Mouse (Mus musculus): ENCODE data around the gene Fuca2.

The Fuca2 gene

DNA sequence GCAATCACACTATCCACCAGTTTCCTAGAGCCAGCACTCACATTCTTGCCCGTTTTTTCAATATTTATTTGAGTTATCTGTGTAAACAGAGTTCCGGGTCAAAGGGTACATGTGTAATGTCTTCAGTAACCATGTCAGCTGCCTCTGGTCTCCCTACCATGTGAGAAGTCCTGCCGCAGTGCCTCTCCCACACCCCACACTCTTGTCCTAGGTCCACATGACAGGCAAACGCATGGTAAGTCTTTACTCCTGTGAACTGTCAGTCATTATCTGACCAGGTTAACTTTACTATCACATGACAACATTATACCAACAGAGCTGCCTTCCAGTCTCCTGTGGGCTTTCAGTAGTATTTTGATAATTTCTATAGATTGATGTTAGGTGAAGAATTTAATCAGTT is 28.8 kb downstream of the Fuca2 start:
- DNase-seq (ENCODE audit: inconsistent age in 2 of 2, low spot score in 1 of 2): no peak

DNA sequence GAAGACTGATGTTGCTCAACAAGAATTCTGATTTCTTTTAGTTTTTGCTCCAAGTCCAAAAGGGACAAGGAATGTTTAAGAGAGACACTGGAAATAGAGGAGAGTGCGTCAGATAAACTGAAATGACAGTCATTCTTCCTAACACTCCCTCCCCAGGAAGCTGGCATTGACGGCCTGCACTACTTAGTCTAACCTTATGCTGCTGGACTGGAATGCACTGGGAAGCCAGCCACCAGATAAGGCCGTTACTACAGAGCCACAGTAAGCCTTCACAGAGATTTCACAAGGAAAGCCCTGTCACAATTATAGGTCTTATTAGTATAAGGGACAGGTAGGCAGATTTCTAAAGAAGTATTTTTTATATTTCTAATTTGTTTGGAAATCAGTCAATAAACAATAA is 35.4 kb downstream of the Fuca2 start:
- DNase-seq (ENCODE audit: inconsistent age in 2 of 2, low spot score in 1 of 2): no peak

DNA sequence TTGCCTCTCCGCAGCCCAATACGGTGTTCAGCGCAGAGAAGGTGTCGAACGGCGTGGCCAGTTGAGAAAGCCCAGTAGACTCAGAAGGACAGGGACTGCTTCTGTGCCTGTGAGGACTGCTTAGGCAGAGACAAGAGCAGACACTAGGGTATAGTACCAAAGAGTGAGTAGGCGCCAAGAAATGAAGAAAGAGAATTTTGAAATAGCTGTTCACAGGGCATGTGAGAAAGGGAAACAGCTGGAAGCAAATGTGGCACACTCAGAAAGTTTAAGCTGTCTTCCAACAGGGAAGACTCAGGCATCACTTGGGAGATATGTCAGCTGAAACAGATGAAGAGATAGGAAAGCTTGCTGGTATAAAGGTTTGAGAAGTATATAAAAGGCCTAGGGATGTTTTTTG is 37.4 kb downstream of the Fuca2 start:
- DNase-seq (ENCODE audit: inconsistent age in 2 of 2, low spot score in 1 of 2): no peak

DNA sequence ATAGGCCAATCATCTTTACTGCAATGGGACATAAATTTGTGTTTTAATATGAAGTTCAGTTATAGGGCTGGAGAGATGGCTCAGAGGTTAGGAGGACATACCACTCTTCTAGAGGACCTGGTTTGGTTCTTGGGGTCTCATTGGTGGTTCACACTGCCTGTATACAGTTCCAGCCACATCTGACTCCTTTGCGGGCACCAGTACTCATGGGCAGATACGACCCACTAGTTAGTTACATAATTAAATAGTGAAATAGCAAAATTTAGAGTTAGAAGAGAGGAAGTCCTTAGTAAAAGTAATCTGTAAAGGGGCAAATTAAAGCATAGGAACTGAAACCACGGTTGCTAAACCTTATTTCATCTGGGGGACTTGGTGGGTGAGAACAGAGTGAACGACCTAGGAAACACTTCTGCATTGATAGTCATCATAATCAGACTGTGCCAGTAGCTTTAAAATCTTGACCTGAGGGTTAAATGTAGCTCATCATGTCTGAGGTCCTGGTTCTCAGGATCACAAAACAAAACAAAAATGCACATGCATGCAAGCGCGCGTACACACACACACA is 40.5 kb downstream of the Fuca2 start:
- no peak for DNase-seq (ENCODE audit: inconsistent age in 2 of 2, low spot score in 1 of 2)

DNA sequence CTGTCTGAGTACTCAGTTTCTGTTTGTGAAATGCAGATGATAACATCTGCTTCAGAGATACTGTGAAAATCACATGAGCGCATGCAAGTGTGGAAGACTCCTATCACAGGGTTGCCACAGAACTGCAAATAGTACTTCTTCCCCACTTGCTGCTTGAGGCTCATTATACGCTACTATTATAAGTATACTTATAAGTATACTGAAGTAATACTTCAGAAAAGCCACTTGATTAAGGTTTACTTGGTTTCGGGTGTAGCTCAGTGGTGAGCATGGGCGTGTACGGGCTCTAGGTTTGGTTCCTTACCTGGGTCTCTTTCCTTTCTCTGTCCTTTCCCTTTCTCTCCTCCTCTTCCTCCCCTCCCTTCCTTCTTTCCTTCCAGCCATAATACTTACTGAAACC is 42.4 kb downstream of the Fuca2 start:
- no peak for DNase-seq (ENCODE audit: inconsistent age in 2 of 2, low spot score in 1 of 2)

DNA sequence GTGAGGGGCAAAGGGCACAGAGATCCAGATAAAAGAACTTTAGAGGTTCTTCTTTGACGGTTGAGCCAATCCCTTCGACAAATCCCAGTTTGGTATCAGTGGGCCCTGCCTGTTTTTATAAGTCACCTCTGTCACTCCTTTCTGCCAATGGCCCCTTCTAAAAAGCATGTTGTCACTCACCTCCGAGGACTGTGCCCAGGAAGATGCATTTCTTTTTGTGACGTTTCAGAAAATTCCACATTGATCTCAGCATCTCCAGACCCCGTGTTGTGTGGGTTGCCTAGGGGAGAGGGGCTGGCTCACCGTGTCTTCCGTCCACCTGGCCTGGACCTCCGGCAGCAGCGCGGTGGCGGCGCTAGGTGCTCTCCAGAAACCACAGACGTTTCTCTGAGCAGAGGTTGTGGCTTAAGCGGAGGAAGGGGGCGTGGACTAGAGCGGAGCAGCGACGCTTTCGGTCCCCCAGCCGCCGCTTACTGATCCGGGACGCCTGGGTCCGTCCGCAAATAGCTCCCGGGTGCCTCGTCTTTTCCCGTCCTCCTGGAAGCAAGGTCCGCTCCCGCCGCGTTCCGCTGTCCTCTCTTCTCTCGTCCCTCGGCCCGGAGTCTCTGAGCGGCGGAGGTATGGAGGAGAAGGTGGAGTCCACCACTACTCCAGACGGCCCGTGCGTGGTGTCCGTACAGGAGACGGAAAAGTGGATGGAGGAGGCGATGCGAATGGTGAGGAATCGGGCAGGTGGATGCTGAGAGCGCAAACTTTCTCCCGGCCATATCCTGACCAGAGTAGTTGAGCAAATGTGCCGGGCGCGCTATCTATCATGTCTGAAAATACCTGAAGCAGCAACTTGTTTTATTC is 53.5 kb downstream of the Fuca2 start, which contains the start of the genes Adat2 and Pex3:
TSS of gene Adat2 (plus strand) at position 249 of the 852 bp plus-strand sequence.
TSS of gene Pex3 (minus strand) at position 497 of the 852 bp plus-strand sequence.
- peak; percentile 91 to 98 for DNase-seq (ENCODE audit: inconsistent age in 2 of 2, low spot score in 1 of 2)

DNA sequence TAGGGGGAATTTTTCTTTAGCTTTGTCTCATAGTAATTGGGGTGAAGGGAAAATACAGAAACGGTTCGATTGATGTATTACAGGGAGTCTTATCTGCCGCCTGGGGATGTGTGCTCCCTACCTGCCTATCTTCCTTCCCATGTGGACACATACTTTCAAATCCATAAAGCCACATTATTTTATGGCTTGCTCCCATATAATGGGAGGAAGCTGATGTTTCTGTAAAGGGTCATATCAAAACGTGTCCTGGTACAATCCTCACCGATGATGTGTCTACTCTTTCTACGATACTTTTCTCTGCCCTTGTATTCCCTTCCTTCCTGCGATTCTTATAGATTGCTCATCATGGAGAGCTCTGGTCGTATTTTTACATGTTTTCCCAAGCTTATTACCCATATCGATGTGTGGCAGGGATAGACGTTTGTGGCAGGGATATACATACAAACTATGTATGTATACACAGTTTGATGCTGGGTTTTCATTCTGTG is 54.2 kb downstream of the Fuca2 start:
- no peak for DNase-seq (ENCODE audit: inconsistent age in 2 of 2, low spot score in 1 of 2)

DNA sequence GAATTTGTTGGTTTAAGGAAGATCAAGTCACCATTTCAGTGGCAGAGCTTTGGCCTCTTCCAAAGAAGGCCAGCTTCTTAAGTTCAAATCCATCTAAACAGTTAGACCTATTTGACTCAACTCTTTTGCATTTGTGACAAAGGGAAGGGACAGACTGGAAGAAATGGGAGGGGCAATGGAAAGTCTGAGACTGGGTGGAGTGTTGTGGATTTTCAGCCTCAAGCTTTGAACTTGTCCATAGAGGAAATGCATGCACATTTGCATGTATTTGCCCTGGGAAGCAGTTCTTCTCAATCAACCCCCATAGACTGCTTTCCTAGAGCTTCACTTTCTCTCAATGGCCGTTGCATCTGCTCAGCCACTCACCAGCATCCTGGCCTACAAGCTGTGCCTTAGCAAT is 55.0 kb downstream of the Fuca2 start:
- no peak for DNase-seq (ENCODE audit: inconsistent age in 2 of 2, low spot score in 1 of 2)

DNA sequence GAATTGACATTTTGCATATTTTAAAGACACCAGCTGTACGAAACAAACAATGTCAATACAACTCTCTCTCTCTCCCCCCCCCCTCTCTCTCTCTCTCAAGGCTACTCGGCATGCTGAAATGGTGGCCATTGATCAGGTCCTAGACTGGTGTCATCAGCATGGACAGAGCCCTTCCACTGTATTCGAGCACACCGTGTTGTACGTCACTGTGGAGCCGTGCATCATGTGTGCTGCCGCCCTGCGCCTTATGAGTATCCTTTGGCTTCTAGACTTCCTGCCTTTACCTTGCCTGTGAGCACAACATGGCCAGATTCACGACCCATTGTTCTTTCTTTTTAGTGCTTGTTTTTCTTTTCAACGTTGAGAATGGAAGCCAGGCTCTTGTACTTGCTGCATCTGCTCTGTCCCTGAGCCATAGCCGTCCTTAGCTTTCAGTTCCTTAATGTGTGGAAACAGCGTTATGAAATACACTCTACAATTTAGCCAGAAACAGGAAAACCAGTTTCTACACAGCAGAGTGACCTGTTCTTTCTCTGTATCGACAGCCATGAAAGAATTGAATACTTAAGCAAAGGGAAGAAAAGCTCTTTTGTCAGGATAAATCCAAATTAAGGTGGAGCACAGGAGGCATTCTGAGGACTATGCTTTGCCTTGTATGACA is 60.8 kb downstream of the Fuca2 start:
- DNase-seq (ENCODE audit: inconsistent age in 2 of 2, low spot score in 1 of 2): no peak

DNA sequence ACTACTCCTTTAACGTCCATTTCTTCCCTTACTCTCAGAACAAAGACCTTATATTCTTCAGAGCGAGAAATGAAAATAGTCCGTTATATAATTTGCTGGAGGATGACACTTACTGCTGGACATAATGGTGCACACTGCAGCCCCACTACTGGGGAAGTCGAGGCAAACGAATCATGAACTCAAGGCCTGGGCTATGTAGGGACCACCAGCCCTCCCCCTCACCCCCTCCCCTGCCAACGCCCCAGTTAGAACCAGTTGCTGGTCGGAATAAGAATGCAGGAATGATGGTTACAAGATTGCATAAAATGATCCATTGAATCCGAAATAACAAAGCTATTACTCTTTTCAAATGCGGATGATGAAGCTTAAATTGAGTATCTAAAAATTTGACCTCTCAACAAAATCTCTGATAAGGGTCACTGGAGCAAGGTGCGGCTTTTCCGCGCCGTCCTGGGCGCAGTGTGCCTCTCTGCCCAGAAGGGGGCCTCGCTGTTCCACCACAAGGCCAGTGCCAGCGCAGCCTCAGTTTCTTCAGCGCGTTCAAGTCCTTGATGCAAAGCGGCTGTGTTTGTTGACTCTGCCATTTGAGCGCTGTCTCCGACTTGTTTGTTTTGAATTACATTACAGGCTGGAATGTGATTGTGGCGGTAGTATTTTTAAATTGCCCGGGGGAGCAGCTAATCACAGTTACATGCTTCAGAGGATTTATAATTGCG is 65.2 kb downstream of the Fuca2 start:
- DNase-seq (ENCODE audit: inconsistent age in 2 of 2, low spot score in 1 of 2): peak; percentile 44 to 87

DNA sequence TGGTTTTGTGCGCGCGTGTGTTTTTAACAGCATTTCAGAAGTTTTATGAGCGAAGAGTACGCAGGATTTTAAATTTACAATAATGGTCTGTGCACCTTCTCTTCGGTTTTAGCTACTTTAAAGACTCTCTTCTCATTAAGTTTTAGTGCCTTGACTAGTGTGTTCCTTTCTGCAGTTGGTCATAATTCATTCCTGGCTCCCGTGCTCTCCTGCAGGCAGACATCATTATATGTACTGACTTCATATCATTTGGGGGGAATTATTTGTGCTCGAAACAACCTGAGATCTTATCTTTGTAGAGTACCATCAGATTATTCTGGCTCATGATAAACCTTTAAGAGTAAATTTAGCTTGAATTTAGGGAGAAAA is 65.7 kb downstream of the Fuca2 start:
- DNase-seq (ENCODE audit: inconsistent age in 2 of 2, low spot score in 1 of 2): no peak

DNA sequence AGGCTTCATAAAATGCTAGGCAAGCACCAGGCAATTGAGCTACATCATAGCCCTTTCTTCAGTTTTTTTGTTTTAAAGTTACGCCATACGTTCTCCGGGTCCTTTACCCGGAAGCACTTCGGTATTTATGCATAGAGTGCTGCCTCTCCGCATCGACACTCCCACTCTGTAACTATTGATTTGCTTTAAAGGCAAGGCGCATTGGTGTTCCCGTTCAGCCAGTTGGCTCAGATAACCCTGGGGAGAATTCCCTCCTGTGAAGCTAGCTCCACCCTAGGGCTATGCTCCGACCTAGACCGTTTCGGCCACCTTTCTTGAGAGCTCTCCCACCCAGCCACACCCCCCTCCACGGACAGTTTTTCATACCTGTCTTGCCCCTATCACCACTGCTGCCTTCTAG is 67.1 kb downstream of the Fuca2 start:
- no peak for DNase-seq (ENCODE audit: inconsistent age in 2 of 2, low spot score in 1 of 2)

All from adrenal gland, adult (tissue).